Mouse (Mus musculus) erythroblast, adult 5-6 weeks (primary cell): ENCODE measurements at regions not wholly inside any gene's neighbourhood (a gene's known extent, or its start where the extent isn't known, plus 50 kb on each side); places are given as distances from the start of the nearest gene placed in this dataset.

Experiments used
- ATAC-seq: replicated peaks from 2 replicates; pipeline ENCODE4 v1.8.0; 2016; ENCODE audit warnings: moderate number of reproducible peaks, mild to moderate bottlenecking, moderate TSS enrichment, inconsistent platforms; ENCODE audit not compliant: poor library complexity, low FRiP score, severe bottlenecking

GRCm38 (mm10) chr2:117674877-117675276, 332.1 kb upstream of the Rasgrp1 start:
- ATAC-seq, result no peak

- no peak for ATAC-seq
These were observed 335.8 kb upstream of the Rasgrp1 start for GRCm38 (mm10) chr2:117678650-117679049.

- no peak for ATAC-seq
These were observed 343.1 kb upstream of the Rasgrp1 start for GRCm38 (mm10) chr2:117685836-117686453.

GRCm38 (mm10) chr2:117693537-117693936, 350.7 kb upstream of the Rasgrp1 start:
- no peak for ATAC-seq

GRCm38 (mm10) chr2:117710173-117710813, 367.5 kb upstream of the Rasgrp1 start:
- ATAC-seq, result no peak

GRCm38 (mm10) chr2:117724066-117724465, 381.3 kb upstream of the Rasgrp1 start:
- ATAC-seq, result no peak

GRCm38 (mm10) chr2:117731253-117731652, 380.4 kb upstream of the Thbs1 start:
- ATAC-seq, result no peak

GRCm38 (mm10) chr2:117742413-117742812, 369.3 kb upstream of the Thbs1 start:
- no peak for ATAC-seq

- no peak for ATAC-seq
These were observed 367.8 kb upstream of the Thbs1 start for GRCm38 (mm10) chr2:117743901-117744300.

- no peak for ATAC-seq
These were observed 365.9 kb upstream of the Thbs1 start for GRCm38 (mm10) chr2:117745767-117746166.

GRCm38 (mm10) chr2:117747136-117747535, 364.5 kb upstream of the Thbs1 start:
- no peak for ATAC-seq

- no peak for ATAC-seq
These were observed 362.8 kb upstream of the Thbs1 start for GRCm38 (mm10) chr2:117748892-117749291.

- ATAC-seq, result no peak
These were observed 352.1 kb upstream of the Thbs1 start for GRCm38 (mm10) chr2:117759491-117760013.

- no peak for ATAC-seq
These were observed 348.0 kb upstream of the Thbs1 start for GRCm38 (mm10) chr2:117763631-117764030.

- ATAC-seq, result no peak
These were observed 346.1 kb upstream of the Thbs1 start for GRCm38 (mm10) chr2:117765572-117765971.

GRCm38 (mm10) chr2:117766450-117766849, 345.2 kb upstream of the Thbs1 start:
- no peak for ATAC-seq

GRCm38 (mm10) chr2:117769402-117770114, 342.1 kb upstream of the Thbs1 start:
- ATAC-seq, result no peak

- no peak for ATAC-seq
These were observed 341.6 kb upstream of the Thbs1 start for GRCm38 (mm10) chr2:117770115-117770485.

- no peak for ATAC-seq
These were observed 331.4 kb upstream of the Thbs1 start for GRCm38 (mm10) chr2:117780287-117780686.

- no peak for ATAC-seq
These were observed 330.9 kb upstream of the Thbs1 start for GRCm38 (mm10) chr2:117780816-117781215.

- no peak for ATAC-seq
These were observed 324.4 kb upstream of the Thbs1 start for GRCm38 (mm10) chr2:117787321-117787720.
